Mouse (Mus musculus): Measurements from ENCODE around the gene Ptpn6.

The Ptpn6 gene

DNA sequence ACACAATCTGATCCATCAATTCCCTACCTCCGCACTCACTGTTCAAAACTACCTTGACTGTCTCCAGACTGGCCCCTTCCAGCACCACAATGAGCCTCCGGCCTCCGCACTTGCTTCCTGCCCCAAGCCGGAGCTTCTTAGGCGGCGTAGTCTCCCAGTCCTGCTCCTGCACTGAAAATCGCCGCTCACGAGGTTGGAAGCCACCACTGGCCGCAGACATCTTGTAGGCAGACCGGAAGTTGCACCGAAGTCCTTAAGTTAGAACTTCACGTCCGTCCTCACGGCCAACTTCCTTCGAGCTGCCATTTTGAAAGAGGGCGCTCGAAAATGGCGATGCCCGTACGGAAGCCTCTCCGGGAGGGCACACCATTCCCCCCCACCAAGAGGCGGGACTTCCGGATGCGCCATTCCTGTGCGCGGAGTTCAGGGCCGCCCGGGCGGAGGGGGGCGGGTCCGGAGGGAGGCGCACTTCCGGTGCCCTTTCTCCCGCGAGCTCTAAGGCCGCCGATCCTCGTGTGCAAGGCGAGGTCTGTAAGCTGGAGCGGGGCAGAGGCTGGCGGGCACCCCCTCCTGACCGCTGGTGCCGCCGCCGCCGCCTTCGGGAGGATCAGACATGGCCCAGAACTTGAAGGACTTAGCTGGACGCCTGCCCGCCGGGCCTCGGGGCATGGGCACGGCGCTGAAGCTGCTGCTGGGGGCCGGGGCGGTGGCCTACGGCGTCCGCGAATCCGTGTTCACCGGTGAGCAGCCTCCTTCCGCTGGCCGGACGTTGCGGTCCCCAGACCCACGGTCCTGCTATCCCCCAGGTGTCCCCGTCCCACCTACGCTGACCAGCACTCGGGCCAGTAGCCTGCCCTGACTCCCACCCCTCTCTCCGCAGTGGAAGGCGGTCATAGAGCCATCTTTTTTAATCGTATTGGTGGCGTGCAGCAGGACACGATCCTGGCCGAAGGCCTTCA is 26.4 kb downstream of the Ptpn6 start, which contains the start of the genes Emg1 and Phb2:
Gene Emg1, minus strand, starts transcription at position 355 of the 959 bp plus-strand sequence.
Gene Phb2, plus strand, starts transcription at position 513 of the 959 bp plus-strand sequence.
- in situ Hi-C loops (cut with MboI; ENCODE audit: low pct_unique_long_range_greater_than_20kb in 1 of 2, low sequenced_read_pairs in 2 of 2, unreplicated experiment in 1 of 2): no loop called here

GRCm38 (mm10) chr6:124708289-124708889 is 30.1 kb downstream of the Ptpn6 start:
- in situ Hi-C loops (cut with MboI; ENCODE audit: low pct_unique_long_range_greater_than_20kb in 1 of 2, low sequenced_read_pairs in 2 of 2, unreplicated experiment in 1 of 2): no loop called here

- in situ Hi-C loops (cut with MboI; ENCODE audit: low pct_unique_long_range_greater_than_20kb in 1 of 2, low sequenced_read_pairs in 2 of 2, unreplicated experiment in 1 of 2): no loop called here
Observed at GRCm38 (mm10) chr6:124706061-124706627, 32.4 kb downstream of the Ptpn6 start.

DNA sequence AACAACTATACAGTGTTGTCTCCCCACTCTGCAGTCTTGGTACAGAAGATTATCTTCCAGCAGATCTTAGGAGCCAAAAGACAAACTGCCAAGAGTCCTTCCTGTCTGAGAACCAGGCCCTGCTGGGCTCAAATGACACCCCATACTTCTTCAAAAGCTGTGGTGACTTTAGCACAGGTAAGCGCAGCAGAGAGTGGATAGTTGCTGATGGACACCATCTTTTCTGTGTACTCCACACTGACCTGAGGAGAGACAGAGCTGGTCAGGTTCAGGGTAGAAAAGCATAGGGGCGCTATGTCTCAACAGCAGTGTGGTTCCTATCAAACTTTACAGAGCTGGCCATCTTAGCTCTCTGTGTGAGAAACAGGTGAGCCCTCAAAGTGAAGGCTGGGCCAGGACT is 34.1 kb downstream of the Ptpn6 start:
- in situ Hi-C loops (cut with MboI; ENCODE audit: low pct_unique_long_range_greater_than_20kb in 1 of 2, low sequenced_read_pairs in 2 of 2, unreplicated experiment in 1 of 2): no loop called here

DNA sequence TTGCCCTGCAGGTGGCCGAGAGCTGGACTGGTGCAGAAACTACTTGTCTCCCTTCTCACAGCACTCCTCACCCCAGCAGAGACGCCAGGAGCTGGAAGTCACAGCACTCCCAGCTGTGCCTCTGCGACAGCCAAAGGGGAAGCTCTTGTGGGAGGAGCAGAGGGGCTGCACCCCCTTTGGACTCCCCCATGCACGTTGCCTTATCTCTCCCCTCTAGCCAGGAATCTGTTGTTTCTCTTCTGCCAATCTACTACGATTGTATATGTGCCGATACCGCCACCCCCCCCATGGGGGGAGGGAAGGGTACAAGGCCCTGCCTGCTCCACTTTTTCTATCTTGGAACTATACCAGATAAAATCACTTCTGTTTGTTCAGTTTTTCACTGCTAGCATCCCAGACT is 34.7 kb downstream of the Ptpn6 start:
- in situ Hi-C loops (cut with MboI; ENCODE audit: low pct_unique_long_range_greater_than_20kb in 1 of 2, low sequenced_read_pairs in 2 of 2, unreplicated experiment in 1 of 2): no loop called here

GRCm38 (mm10) chr6:124702784-124703103 is 35.8 kb downstream of the Ptpn6 start:
- in situ Hi-C loops (cut with MboI; ENCODE audit: low pct_unique_long_range_greater_than_20kb in 1 of 2, low sequenced_read_pairs in 2 of 2, unreplicated experiment in 1 of 2): no loop called here

DNA sequence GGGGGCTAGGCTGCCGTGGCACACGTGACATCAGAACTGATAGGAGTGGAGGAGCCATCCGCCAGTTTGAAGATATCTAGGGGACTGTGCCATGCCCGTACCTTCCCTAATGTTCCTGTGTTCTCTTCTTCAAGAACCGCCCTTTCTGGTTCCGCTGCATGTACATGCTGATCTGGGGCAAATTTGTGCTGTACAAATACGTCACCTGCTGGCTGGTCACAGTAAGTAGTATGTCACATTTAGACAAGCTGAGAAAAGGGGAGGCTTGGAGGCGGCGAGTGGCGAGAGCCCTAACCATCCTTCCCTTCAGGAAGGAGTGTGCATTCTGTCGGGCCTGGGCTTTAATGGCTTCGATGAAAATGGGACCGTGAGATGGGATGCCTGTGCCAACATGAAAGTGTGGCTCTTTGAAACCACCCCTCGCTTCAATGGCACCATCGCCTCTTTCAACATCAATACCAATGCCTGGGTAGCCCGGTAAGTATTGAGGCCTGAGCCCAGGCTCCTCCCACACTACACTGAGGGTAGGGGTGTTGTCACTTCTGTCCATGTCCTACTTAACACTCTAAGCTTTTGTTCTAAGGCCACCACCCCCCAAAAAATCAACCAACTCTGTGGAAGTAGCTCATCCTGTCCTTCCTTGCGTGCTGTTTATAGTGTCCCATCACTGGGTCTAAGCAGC is 36.3 kb downstream of the Ptpn6 start:
- in situ Hi-C loops (cut with MboI; ENCODE audit: low pct_unique_long_range_greater_than_20kb in 1 of 2, low sequenced_read_pairs in 2 of 2, unreplicated experiment in 1 of 2): no loop called here

DNA sequence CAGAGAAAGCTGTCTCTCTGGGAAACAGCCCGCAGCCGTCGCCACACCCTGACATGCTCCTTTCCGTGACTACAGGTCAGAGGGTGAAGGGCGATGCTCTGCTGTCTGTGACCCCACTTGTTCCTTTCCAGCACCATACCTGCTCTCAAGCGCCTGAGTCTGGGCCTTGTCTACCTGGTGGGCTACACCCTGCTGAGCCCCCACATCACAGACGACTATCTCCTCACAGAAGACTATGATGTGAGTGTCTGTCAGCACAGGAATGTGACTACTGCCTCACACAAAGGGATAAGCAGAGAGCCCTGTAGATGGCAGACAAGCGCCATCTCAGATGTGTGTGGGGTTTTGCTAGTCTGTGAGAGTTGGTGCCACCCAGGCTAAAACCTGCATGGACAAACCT is 37.2 kb downstream of the Ptpn6 start:
- in situ Hi-C loops (cut with MboI; ENCODE audit: low pct_unique_long_range_greater_than_20kb in 1 of 2, low sequenced_read_pairs in 2 of 2, unreplicated experiment in 1 of 2): no loop called here

DNA sequence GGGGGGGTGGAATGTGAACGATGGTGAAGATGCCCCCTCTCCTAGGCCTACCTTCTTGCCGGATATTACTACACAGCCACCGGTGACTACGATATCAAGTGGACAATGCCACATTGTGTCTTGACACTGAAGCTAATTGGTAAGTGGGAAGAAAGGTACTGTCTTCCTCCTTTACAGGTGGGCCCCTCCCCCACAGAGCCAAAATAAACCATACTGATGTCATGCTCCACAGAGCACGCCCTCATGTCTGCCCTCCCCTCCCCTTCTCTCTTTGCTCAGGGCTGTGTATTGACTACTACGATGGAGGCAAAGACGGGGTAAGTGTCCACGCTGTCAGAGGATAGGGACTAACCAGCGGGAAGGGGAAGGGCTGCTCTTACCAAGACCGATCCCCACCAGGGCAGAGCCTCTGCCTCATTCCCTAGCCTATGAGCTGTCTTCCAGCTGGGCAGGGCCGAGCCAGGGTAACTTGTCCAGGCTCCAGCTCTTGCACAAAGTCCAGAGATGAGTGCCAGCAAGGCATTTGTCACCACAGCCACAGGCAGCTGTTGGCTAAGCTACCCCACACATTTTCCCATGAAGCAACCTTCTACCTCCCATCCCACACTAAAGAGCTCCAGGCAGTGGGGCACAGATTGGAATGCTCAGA is 38.4 kb downstream of the Ptpn6 start:
- in situ Hi-C loops (cut with MboI; ENCODE audit: low pct_unique_long_range_greater_than_20kb in 1 of 2, low sequenced_read_pairs in 2 of 2, unreplicated experiment in 1 of 2): no loop called here

DNA sequence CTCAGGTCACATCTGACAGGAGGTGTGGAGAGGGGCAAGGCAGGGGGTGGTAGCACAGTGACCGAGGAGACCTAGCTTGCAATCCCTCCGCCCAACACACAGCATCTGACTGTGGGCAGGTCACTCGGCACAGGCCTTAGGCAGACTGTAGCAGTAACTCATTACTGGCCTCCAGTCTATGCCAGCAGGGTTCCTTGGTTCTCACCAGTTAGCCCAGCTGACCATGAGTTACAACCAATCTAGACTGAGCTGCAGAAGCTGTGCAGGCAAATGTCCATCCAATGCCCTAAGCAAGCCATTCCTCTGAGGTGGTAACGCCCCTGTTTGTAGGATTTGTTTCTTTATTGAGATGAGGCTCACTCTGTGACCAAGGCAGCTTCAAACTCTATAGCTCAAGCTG is 39.1 kb downstream of the Ptpn6 start:
- in situ Hi-C loops (cut with MboI; ENCODE audit: low pct_unique_long_range_greater_than_20kb in 1 of 2, low sequenced_read_pairs in 2 of 2, unreplicated experiment in 1 of 2): no loop called here

GRCm38 (mm10) chr6:124698751-124699150 is 39.8 kb downstream of the Ptpn6 start:
- in situ Hi-C loops (cut with MboI; ENCODE audit: low pct_unique_long_range_greater_than_20kb in 1 of 2, low sequenced_read_pairs in 2 of 2, unreplicated experiment in 1 of 2): no loop called here

DNA sequence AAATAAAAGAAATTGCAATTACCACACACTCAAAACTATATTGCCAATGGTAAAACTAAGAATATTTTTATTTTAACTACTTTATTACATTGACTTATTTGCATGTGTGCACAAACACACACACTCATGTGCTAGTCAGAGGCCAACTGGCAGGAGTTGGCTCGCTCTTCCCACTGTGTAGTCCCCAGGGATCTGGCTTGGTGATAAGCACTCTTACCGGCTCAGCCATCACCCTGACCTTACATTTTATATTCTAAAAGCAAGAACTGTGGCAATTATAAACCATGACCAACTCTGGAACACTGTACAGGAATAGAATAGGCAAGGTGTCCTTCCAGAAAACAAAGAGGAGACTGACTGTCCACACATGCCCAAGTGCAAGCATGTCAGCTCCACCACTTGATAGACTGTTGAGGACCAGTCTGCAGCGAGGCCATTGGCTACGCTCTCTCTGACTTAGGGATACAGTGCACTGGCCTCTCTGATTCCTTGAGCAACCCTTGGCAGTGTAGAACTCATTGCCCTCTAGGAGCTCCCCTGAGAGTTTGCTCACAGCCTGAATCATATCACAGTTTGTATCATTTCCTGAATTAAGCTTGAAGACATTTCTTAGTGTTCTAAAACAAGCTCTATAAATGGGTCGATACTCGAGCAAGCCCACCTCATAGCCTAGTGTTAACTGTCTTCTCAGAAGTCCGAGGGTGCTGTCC is 41.9 kb downstream of the Ptpn6 start:
- in situ Hi-C loops (cut with MboI; ENCODE audit: low pct_unique_long_range_greater_than_20kb in 1 of 2, low sequenced_read_pairs in 2 of 2, unreplicated experiment in 1 of 2): no loop called here

- in situ Hi-C loops (cut with MboI; ENCODE audit: low pct_unique_long_range_greater_than_20kb in 1 of 2, low sequenced_read_pairs in 2 of 2, unreplicated experiment in 1 of 2): no loop called here
Observed at GRCm38 (mm10) chr6:124694166-124694955, 44.2 kb downstream of the Ptpn6 start.

GRCm38 (mm10) chr6:124693243-124693981 is 45.1 kb downstream of the Ptpn6 start:
- in situ Hi-C loops (cut with MboI; ENCODE audit: low pct_unique_long_range_greater_than_20kb in 1 of 2, low sequenced_read_pairs in 2 of 2, unreplicated experiment in 1 of 2): no loop called here

- in situ Hi-C loops (cut with MboI; ENCODE audit: low pct_unique_long_range_greater_than_20kb in 1 of 2, low sequenced_read_pairs in 2 of 2, unreplicated experiment in 1 of 2): no loop called here
Observed at GRCm38 (mm10) chr6:124690517-124690916, 48.0 kb downstream of the Ptpn6 start.

- in situ Hi-C loops (cut with MboI; ENCODE audit: low pct_unique_long_range_greater_than_20kb in 1 of 2, low sequenced_read_pairs in 2 of 2, unreplicated experiment in 1 of 2): no loop called here
Observed at GRCm38 (mm10) chr6:124689011-124689410, 49.5 kb downstream of the Ptpn6 start.
